Mouse (Mus musculus) duodenum, adult 2 months (tissue): Measurements from ENCODE around the gene Lrrc8a. TPM values are rescaled to one million over a fixed set of nuclear protein-coding genes. Genes with fewer than 3 reads are reported as not detected.

Source experiments
- polyA plus RNA-seq: library from polyadenylated mRNA; depleted of rRNA; stranded (reverse); fragments of >200 nt; gene quantifications from 2 replicates; pipeline ENCODE4 v1.2.3, GENCODE M21; 2012; ENCODE audit warnings: low replicate concordance; rRNA removed

Gene Lrrc8a
- 15.3 and 19.6 TPM in 2 replicates for polyA plus RNA-seq

DNA sequence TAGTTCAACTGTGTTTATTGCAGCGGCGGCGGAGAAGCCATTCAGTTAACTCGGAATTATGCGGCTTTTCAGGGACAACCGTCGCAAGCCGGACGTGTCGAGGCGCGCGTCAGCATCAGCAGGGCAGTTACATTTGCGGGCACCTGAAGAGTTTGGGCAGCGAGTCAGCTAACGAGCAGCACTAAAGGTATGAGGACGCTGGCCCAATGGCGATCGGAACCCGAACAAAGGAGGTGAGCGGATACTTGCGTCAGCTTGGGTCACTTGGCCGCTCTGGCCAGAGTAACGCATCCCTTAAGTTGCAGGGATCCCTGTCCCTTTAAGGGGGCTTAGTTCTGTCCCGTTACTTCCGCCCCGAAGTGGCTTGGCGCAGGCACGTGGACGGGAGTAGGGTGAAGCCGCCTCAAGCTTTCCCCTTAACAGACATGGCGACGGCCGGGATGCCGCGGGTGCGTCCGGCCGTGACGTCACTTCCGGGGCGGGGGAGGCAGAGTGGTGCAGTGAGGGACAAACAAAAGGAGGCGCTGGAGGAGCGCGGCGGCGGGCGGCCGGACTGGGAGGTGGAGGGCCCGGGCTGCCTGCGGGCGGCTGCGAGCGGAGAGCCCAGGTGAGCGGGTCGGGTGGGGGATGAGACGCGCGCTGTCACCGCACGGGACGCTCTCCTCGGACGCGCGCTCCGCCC, at the start of gene Lrrc8a:
Gene Lrrc8a (plus strand): TSS at position 517 of the 682 bp plus-strand sequence.

DNA sequence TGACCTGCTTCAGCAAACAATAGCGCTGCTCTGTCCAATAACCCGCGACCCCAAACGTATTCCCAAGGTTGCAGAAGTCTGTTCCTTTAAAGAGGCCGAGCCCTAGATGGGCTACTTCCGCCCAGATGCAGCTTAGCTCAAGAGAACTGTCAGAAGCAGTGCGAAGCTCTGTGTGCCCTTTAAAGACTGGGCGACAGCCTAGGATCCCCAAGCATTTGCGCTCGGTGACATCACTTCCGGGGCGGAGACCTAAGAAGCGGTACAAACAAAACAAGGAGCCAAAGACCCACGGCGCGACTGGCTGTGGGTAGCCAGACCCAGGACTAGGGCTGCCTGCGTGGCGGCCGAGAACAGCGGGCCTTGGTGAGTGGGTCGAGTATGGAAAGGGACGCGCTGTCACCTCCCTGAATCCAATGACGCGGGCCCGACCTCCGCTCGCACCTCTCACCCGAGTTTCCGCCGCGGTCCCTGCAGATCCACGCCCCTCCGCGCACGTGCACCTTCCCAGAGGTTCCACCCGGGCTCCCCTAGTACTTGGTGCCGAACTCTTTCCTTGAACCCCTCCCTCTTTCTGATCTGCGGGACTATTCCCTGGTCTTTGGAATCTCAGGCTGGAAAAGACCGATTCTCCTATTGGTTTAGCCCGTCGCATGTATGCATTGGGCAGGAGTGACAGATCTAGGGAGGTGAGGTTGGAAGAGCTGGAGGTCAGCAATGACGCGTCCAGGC, 31.7 kb upstream of the Lrrc8a start, which contains the start of gene Kyat1:
Gene Kyat1 (minus strand): TSS at position 219 of the 729 bp plus-strand sequence.

GRCm38 (mm10) chr2:30240267-30240666, 2.8 kb downstream of the Lrrc8a start, which contains the start of gene Gm28035:
Gene Gm28035 (plus strand): TSS chr2:30240567.

DNA sequence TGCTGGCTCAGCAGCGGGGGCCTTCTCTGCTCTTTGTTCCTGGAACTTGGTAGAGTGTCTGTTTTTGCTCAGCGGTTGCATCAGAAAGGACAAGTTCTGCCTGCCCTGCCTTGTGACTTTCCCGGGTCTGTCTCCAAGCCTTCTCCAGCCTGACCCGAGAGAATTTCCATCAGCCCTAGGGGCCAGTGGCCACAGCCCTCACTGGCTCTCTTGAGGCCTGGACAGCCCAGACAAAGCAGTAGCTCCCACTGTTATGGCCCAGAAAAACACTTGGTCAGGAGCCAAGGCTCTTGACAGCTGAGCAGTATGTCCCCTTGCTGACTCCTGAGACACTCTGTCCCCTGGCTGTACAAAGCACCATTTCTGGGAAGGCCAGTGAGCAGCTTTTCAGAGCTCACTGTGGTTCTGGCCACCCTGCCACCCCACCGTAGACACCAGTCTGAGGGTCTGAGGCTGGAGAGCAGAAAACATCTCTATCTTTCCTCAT, 28.3 kb downstream of the Lrrc8a start, which contains the start of gene Phyhd1:
Gene Phyhd1 (plus strand): TSS at position 437 of the 487 bp plus-strand sequence.

GRCm38 (mm10) chr2:30280743-30281142, 43.2 kb downstream of the Lrrc8a start, which contains the start of gene Gm28038:
Gene Gm28038 (plus strand): TSS chr2:30281043.

GRCm38 (mm10) chr2:30286192-30287026, 48.9 kb downstream of the Lrrc8a start, which contains the start of the genes Dolk and Nup188:
Gene Dolk (minus strand): TSS chr2:30286334.
Gene Nup188 (plus strand): TSS chr2:30286397.

Other genes with a start within 250 kb of the Lrrc8a start
- gene Wdr34, start 188.8 kb upstream of the Lrrc8a start, polyA plus RNA-seq = 9.6 and 10.9 TPM in 2 replicates
- 38.4 and 44.9 TPM in 2 replicates for gene Set, start 180.3 kb upstream of the Lrrc8a start, polyA plus RNA-seq
- 7.9 and 10.0 TPM in 2 replicates for gene Pkn3, start 160.0 kb upstream of the Lrrc8a start, polyA plus RNA-seq
- gene Zdhhc12, start 144.1 kb upstream of the Lrrc8a start, polyA plus RNA-seq = 92.1 and 211 TPM in 2 replicates
- 37.7 and 41.5 TPM in 2 replicates for gene Zer1, start 113.1 kb upstream of the Lrrc8a start, polyA plus RNA-seq
- 75.7 and 94.3 TPM in 2 replicates for gene Tbc1d13, start 104.0 kb upstream of the Lrrc8a start, polyA plus RNA-seq
- gene Endog, start 66.2 kb upstream of the Lrrc8a start, polyA plus RNA-seq = 88.4 and 254 TPM in 2 replicates
- 19.1 and 20.7 TPM in 2 replicates for gene Spout1, start 59.3 kb upstream of the Lrrc8a start, polyA plus RNA-seq
- gene Kyat1, start 31.9 kb upstream of the Lrrc8a start, polyA plus RNA-seq = 33.7 and 56.0 TPM in 2 replicates
- gene Gm28035, start 2.9 kb downstream of the Lrrc8a start, polyA plus RNA-seq = 2.6 and 3.4 TPM in 2 replicates
- 4.4 and 5.9 TPM in 2 replicates for gene Phyhd1, start 28.5 kb downstream of the Lrrc8a start, polyA plus RNA-seq
- not detected in 2 replicates for gene Gm28038, start 43.3 kb downstream of the Lrrc8a start, polyA plus RNA-seq
- 14.6 and 20.2 TPM in 2 replicates for gene Dolk, start 48.6 kb downstream of the Lrrc8a start, polyA plus RNA-seq
- gene Nup188, start 48.7 kb downstream of the Lrrc8a start, polyA plus RNA-seq = 27.0 and 29.2 TPM in 2 replicates
- 149 and 156 TPM in 2 replicates for gene Sh3glb2, start 121.6 kb downstream of the Lrrc8a start, polyA plus RNA-seq
- 45.6 and 46.8 TPM in 2 replicates for gene Miga2, start 126.5 kb downstream of the Lrrc8a start, polyA plus RNA-seq
- gene Dolpp1, start 154.5 kb downstream of the Lrrc8a start, polyA plus RNA-seq = 157 and 199 TPM in 2 replicates
- 263 and 268 TPM in 2 replicates for gene Crat, start 178.1 kb downstream of the Lrrc8a start, polyA plus RNA-seq
- gene Ptpa, start 178.3 kb downstream of the Lrrc8a start, polyA plus RNA-seq = 138 and 167 TPM in 2 replicates
- 8.5 and 16.1 TPM in 2 replicates for gene Ier5l, start 236.5 kb downstream of the Lrrc8a start, polyA plus RNA-seq